Mouse (Mus musculus) spleen, adult 2 months (tissue): ENCODE results near the gene Rnps1.

ENCODE experiments used
- CTCF ChIP-seq: fragments of 200-500 bp; IDR thresholded peaks from 2 replicates; pipeline ENCODE4 v1.5.1; 2011; ENCODE audit warnings: mild to moderate bottlenecking, inconsistent platforms; ENCODE audit not compliant: insufficient read depth, insufficient read length, insufficient replicate concordance; ENCODE audit errors: extremely low read depth
- POLR2A ChIP-seq: fragments of 200-500 bp; IDR thresholded peaks from 2 replicates; pipeline ENCODE4 v1.6.1; 2011; ENCODE audit warnings: low read depth, low read length, inconsistent platforms

GRCm38 (mm10) chr17:24449507-24449906, 35.1 kb downstream of the Rnps1 start:
- TF ChIP-seq CTCF: no peak
- TF ChIP-seq POLR2A: no peak
